Mouse (Mus musculus): Measurements from ENCODE around the gene Usp48. TPM values are rescaled to one million over a fixed set of nuclear protein-coding genes. Genes with fewer than 3 reads are reported as not detected.
A peak's percentile ranks its signal among the peaks of the same experiment; 100 is the strongest.

Gene Usp48
- total RNA-seq, 1 experiment from 2014 or later = 171 TPM

DNA sequence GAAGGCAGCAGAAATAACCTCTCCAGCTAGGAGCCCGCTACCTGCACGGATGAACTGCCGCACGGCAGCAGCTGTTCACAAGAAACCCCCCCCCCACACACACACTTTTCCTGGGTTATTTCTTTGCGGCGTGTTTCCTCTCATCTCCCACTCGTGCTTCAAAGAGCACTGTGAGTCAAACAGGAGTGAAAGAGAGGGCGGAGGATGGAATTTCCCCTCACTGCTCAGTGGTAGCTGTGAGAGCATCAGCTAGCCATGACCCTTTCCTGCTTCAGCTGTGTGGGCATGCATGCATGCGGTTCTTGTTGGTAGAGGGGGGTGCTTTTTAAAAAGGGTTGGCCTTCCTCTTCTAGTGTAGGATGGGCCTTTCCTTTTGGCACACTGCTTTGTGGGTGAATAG is 54.7 kb downstream of the Usp48 start:
- no peak for ATAC-seq (replicated peaks in 1 of 2; ENCODE audit: insufficient read depth in 1 of 2, low FRiP score in 2 of 2, low TSS enrichment in 1 of 2, low read depth in 1 of 2, poor library complexity in 2 of 2, severe bottlenecking in 2 of 2)

DNA sequence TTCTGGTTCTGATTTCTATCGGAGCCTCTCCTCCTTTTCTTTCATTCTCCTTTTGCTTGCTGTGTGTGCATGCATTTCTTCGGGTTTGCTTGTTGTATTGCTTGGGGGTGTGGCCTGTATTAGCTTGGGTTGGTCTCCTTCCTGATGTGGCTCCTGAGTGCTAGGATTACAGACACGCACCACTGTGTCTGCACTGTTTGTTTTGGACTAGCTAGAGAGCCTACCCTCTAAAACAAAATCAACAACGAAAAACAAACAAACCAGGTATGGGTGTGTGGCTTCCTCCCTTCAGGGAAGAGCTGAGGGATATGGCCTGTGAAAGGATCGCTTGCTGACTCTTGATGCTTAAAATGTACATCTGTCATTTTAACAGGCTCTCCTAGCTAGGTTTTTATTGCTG is 57.4 kb downstream of the Usp48 start:
- no peak for ATAC-seq (replicated peaks in 1 of 2; ENCODE audit: insufficient read depth in 1 of 2, low FRiP score in 2 of 2, low TSS enrichment in 1 of 2, low read depth in 1 of 2, poor library complexity in 2 of 2, severe bottlenecking in 2 of 2)

DNA sequence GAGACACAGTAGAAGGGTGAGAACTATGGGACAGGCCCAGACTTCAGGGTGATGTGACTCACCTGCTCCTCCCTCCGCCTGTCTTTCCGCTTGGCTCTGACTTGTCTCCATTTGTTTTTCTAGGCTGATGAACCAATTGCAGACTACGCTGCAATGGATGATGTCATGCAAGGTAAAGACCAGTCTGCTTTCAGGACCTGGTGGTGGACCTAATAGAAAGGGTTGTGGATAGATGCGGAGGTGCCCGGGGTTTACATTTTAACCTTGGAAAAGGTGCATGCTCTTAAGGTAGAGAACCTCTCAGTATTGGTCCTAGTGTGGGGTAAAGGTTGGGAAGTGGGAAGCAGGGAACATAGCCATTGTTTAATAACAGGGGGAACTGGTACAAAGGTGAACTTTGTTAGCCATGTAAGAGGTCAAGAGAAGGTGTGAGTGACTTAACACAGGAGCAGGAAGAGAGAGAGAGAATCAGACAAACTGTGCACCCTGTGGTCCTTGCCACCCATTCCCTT is 59.3 kb downstream of the Usp48 start:
- no peak for ATAC-seq (replicated peaks in 1 of 2; ENCODE audit: insufficient read depth in 1 of 2, low FRiP score in 2 of 2, low TSS enrichment in 1 of 2, low read depth in 1 of 2, poor library complexity in 2 of 2, severe bottlenecking in 2 of 2)

DNA sequence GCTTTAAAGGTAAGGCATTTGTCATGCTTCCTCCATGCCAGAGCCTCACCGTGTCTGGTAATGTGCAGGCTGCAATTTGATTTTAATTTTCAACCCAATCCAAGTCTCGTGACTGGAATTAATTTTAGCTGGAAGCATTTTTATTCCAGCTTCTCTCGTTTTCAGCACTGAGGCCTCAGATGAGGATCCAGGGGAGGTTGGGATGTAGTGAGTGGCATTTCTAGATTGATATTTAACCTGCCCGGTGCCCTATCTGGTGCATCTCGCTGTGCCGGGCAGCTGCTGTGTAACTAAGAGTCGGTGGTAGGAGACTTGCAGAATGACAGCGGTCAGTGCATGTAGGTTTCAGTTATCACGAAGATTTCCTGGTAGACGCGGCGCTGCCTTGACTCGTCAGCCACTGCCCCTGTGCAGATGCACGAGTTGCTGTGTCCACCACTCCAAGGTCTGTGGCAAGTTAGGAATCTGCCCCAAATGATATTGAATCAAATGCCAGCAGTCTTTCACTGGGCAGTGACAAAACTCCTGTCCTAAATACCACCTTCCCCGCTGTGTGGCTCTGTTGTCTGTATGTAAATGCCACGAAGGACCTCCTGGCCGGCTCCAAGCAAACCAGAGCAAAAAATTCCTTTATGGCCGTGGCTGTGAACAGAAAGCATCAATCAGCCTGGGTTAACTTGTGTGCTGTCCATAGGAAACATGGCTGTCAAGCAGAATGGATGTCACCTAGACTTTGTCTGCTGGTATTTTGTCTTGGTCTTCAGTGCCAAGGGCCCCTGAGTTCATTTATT is 61.9 kb downstream of the Usp48 start:
- no peak for ATAC-seq (replicated peaks in 1 of 2; ENCODE audit: insufficient read depth in 1 of 2, low FRiP score in 2 of 2, low TSS enrichment in 1 of 2, low read depth in 1 of 2, poor library complexity in 2 of 2, severe bottlenecking in 2 of 2)

DNA sequence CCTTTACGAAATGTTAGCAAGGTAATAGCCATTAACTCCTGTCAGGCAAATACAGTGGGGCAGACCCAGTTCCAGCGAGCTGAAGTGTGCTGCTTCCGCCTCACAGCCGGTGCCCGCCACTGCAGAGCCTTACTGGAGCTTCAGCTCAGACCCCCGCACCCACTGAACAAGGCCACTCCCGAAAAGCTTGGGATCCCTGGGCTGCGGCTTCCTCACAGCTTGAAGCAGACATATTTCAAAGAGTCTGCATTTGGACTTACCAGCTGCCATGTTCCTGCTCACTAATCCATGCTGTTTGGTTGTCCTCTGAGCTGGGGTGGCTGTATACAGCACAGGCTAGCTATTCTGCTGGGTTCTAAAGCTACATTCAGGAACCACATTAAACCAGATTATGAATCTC is 64.1 kb downstream of the Usp48 start:
- no peak for ATAC-seq (replicated peaks in 1 of 2; ENCODE audit: insufficient read depth in 1 of 2, low FRiP score in 2 of 2, low TSS enrichment in 1 of 2, low read depth in 1 of 2, poor library complexity in 2 of 2, severe bottlenecking in 2 of 2)

DNA sequence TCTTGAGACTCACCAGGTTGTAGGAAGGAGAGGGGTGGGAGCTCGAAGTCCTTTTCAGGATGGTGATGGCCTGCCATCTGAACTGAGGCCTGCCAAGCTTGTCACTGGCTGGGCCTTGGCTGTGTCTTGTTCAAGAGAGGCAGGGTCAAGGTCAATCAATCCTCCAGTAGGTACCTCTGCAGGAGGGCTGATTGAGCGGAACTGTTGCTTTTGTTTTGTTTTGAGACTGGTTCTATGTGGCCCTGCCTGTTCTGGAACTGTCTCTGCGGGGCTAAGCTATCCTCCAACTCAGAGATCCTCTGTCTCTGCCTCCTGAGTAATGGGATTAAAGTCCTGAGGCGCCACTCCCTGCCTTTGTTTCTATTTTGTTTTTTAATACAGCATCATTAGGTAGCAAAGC is 66.0 kb downstream of the Usp48 start:
- ATAC-seq (replicated peaks in 1 of 2; ENCODE audit: insufficient read depth in 1 of 2, low FRiP score in 2 of 2, low TSS enrichment in 1 of 2, low read depth in 1 of 2, poor library complexity in 2 of 2, severe bottlenecking in 2 of 2) = no peak

DNA sequence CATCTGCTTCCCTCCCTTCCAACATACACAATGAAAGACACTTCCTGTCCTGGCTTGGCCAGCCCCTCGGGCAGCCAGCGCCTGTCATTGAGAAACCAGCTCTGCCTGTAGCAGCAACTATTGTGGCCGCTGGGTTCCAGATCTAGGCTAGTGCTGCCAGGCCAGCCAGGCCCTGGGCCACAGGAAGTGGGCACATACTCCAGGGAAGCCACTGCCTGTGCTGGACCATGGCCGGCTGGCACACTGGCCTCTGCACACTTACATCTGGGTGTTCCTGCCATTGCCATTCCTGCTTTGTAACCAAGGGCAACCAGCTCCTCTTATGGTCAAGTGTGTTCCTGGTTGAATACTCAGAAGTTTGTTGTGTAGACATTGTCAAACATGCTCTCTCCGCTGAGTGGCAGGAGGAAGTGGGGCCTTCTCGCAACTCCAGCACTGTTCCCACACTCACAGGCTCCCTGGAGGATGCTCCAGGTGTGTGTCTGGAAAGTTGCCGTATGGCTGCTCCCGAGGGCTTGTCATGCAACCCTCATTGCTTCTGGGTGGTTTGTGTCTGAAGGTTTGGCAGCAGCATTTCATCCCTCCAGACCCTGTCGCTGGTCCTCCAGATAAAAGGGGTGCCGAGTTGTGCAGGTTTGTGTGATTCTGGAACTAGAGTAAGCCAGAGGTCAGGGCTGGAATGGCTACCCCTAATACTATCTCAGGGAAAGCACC is 67.0 kb downstream of the Usp48 start:
- ATAC-seq (replicated peaks in 1 of 2; ENCODE audit: insufficient read depth in 1 of 2, low FRiP score in 2 of 2, low TSS enrichment in 1 of 2, low read depth in 1 of 2, poor library complexity in 2 of 2, severe bottlenecking in 2 of 2) = no peak

DNA sequence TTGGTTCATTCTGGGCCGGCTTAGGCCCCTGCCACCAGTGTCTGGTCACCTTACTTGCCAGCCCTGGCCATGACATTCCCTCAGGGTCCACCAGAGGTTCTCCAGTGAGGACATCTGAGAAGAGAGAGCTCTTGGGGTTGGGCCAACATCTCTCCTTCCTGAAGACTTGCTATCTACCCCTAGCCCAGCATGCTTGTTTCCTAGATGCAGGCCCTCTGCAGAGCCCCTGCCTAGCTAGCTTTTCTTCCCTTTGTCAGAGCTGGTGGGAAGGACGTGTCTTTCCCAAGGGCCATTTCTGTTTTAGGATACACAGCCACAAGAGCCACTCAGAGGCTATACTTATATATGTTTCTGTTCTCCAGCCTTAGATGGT is 67.5 kb downstream of the Usp48 start:
- no peak for ATAC-seq (replicated peaks in 1 of 2; ENCODE audit: insufficient read depth in 1 of 2, low FRiP score in 2 of 2, low TSS enrichment in 1 of 2, low read depth in 1 of 2, poor library complexity in 2 of 2, severe bottlenecking in 2 of 2)

DNA sequence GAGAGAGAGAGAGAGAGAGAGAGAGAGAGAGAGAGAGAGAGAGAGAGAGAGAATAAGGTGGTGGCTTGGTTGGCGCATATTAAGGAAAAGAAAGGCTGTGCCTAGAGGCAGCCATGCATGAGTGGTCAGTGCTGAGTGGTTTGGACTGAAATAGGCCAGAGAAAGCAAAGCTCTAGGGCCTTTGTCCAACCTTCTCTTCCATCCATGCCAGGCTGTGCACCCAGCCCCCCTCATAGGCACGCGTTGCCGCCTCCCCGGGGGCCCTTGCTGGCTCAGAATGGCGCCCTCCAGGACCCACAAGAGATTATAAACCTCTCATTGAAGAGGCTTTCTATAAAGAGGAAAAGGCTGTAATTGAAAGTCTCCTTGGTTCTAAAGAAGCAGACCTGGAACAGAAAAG is 68.0 kb downstream of the Usp48 start:
- no peak for ATAC-seq (replicated peaks in 1 of 2; ENCODE audit: insufficient read depth in 1 of 2, low FRiP score in 2 of 2, low TSS enrichment in 1 of 2, low read depth in 1 of 2, poor library complexity in 2 of 2, severe bottlenecking in 2 of 2)

DNA sequence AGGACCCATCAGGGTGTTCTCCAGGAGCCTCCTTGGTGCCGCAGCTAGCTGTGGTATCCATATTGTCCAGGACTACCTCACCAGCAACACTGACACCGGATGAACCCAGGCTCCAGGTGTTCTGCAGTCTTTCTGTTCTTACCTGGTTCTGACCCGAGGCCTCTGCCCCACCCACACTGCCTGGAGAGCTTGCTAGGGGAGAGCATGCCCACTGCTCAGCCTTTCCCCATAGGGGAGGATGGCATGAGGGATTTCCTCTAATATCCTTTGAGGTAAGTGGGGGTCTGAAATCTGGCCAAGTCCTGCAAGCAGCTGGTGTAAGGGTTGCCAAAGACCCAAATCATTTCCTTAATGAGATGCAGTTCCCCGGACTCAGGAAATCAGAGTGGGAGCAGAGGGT is 69.9 kb downstream of the Usp48 start:
- no peak for ATAC-seq (replicated peaks in 1 of 2; ENCODE audit: insufficient read depth in 1 of 2, low FRiP score in 2 of 2, low TSS enrichment in 1 of 2, low read depth in 1 of 2, poor library complexity in 2 of 2, severe bottlenecking in 2 of 2)

DNA sequence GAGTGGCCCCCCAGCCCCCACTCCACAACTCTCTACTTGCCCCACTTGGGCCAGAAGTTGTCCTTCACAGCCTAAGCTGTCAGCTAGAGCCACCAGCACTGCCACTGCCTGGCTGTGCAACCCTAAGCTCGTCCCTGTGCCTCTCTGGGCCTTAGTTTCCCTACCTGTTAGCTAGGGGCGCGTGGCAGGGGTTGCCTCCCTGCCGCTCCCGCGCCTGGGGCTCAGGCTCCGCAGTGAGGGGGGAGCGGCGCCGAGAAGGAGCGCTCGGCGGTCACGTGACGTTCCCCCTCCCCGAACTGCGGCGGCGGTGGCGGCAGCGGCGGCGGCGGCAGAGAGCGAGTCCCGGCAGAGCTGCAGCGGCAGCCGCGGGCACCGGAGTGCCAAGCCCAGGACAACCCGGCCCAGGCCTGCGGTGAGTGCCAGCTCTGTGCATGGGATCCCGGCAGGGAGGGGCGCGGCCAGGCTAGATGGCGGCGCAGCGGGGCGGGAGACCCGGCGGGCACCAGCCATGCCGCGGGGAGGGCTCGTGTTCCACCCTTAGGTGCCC is 71.0 kb downstream of the Usp48 start, which contains the start of gene Rap1gap:
Rap1gap (plus strand) TSS at position 294 of the 547 bp plus-strand sequence.
- 0 out of 4 replicates have a peak, but pooled peaks of 1 of the 2 experiments have one; percentile 9 for ATAC-seq (replicated peaks in 1 of 2; ENCODE audit: insufficient read depth in 1 of 2, low FRiP score in 2 of 2, low TSS enrichment in 1 of 2, low read depth in 1 of 2, poor library complexity in 2 of 2, severe bottlenecking in 2 of 2)

DNA sequence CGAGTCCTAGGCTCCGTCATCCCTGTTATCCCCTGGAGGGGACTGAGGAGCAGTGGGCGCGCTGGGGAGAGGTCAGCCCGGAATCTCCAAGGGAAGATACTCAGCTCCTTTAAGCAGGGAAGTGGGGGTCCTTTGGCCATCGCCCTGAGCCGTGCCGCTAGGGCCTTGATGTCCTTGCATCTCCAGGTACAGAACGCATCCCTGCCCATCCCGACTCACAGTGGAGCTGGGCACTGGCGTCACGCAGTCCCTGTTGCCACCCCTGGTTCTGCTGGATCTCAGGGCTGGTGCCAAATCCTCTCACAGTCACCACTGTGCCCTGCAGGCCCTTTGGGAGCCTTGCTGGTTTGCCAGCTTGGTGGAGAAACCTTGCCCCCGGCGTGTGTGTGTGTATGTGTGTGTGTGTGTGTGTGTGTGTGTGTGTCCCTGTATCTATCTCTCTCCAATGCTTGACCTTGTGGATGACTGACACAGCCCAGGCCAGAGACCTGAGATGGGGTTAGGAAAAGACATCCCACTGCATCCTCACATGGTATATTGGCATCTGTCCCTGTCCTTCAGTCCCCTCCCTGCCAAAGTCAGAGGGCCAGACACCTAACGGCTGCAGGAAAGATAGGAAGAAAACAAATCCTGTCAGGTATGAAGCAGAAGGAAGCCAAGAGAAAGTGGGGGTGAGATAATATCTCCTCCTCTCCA is 71.6 kb downstream of the Usp48 start:
- ATAC-seq (replicated peaks in 1 of 2; ENCODE audit: insufficient read depth in 1 of 2, low FRiP score in 2 of 2, low TSS enrichment in 1 of 2, low read depth in 1 of 2, poor library complexity in 2 of 2, severe bottlenecking in 2 of 2) = no peak

DNA sequence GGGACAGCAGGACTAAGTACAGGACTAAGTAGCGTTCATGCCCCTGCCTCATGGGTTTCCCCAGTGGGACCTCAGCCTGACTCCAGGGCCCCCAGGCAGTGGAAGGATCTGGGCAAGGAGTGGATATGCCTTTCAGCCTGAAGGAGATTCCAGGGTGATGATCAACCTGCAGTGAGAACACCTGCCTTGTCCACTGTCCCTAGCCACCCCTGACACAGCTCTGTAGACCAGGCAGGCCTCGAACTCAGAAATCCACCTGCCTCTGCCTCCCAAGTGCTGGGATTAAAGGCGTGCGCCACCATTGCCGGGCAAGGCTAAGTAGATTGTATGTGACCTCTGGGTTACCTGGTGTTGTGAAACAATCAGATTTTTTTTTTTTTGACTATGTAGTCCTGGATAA is 72.2 kb downstream of the Usp48 start:
- no peak for ATAC-seq (replicated peaks in 1 of 2; ENCODE audit: insufficient read depth in 1 of 2, low FRiP score in 2 of 2, low TSS enrichment in 1 of 2, low read depth in 1 of 2, poor library complexity in 2 of 2, severe bottlenecking in 2 of 2)

DNA sequence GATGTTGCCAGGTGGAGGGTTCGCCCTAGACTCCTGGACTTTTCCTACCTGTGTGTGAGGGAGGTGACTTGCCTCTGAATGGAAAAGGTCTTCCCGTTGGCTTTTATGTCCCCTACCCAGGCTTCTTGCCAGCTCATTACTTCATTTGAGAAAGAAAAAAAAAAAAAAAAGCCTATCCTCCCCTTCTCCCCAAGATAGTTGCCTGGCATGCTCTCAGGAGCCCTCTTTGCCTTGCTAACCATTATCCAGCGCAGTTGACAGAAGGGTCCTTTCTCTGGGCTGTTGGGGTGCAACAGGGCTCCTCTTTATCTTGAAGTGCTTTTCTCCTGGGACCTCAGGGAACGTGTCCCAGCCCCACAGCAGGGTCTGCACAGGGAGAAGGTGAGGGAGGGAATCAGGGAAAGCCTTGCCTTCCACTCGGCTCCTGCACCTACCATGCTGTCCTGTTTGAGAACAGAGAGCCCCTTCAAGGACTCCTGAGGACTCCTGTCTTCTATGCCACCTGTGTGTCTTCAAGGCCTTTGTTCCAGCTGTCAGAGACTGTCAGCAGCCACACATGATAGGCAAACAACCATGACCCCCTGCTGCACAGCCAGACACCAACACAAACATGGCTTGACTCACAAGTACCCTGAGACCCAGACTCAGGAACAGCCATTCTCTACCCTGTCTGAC is 72.9 kb downstream of the Usp48 start:
- ATAC-seq (replicated peaks in 1 of 2; ENCODE audit: insufficient read depth in 1 of 2, low FRiP score in 2 of 2, low TSS enrichment in 1 of 2, low read depth in 1 of 2, poor library complexity in 2 of 2, severe bottlenecking in 2 of 2) = no peak

DNA sequence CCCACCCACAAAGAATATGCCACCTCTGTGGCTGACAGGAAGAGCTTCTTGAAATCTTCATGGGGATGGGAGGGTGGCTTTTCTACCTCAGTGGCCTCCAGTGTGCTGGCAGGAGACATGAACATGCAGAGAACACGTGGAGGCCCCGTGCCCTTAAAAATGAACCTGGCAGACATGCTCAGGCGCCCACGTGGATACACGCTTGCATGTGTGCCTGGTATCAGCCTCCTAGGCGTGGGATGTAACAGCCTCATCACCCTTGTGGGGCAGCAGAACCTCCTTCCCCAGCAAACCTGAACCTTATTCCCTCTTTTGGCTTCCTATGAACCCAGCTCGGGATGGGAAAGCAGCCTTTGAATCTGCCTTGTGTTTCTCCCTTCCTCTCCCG is 73.4 kb downstream of the Usp48 start:
- no peak for ATAC-seq (replicated peaks in 1 of 2; ENCODE audit: insufficient read depth in 1 of 2, low FRiP score in 2 of 2, low TSS enrichment in 1 of 2, low read depth in 1 of 2, poor library complexity in 2 of 2, severe bottlenecking in 2 of 2)

DNA sequence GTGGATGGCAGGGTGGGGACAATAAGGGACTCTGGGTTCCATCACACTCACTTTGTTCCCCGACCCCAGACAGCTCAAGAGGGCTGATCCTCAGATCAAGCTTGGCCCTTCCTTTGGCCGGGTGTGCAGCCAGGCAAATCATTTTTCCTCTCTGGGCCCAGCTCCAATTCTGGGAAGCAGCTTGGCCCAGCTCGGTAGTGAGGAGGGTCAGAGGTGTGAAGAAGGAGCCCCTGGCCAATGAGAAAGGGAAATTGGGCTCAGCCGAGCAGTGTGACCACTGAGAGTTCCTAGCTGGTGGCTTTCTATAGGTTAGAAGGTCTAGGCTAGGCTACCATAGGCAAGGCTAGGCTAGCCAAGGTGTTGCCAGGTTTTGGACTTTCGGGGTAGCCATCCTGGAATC is 74.2 kb downstream of the Usp48 start:
- no peak for ATAC-seq (replicated peaks in 1 of 2; ENCODE audit: insufficient read depth in 1 of 2, low FRiP score in 2 of 2, low TSS enrichment in 1 of 2, low read depth in 1 of 2, poor library complexity in 2 of 2, severe bottlenecking in 2 of 2)

DNA sequence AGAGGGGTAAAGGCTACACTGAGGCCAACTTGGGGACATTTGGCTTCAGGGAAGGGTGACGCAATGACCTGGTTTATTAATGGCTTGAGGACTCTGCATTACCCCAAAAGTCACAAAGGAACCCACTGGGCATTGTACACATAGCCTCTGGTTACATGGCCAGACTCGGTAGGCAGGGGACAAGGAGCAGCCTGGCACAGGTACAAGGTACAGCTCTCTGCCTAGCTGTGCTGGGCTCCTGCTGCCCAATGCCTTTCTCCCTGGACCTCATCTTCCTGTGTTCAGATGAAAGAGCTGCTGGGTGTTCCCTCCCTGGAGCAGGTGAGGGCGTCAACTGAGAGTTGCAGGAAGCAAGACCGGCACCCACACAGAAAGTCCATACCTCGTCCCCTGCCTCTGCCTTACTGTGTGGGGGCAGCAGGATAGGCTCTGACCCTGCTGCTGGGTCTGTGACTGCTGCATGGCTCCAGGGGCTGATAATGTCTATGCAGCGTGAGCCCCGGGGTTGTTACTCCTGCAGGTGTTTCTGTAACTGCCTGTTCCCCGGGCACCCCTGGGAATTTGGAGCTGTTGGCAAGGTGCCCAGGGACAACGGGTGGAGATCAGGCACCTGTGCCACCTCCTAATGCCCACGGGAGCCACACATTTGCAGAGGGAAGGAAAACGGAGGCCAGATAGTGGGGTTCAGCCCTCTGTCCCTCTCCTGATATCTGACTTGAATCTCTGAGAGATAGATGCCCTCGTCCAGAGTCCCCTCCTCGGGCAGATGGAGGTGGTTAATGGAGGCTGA is 78.4 kb downstream of the Usp48 start:
- ATAC-seq (replicated peaks in 1 of 2; ENCODE audit: insufficient read depth in 1 of 2, low FRiP score in 2 of 2, low TSS enrichment in 1 of 2, low read depth in 1 of 2, poor library complexity in 2 of 2, severe bottlenecking in 2 of 2) = no peak
